ENCODE assay signal across 9 mouse cellular contexts in genomic region chr10:50910861-50911410, GRCm38 (mm10). TPM values are rescaled to one million over a fixed set of nuclear protein-coding genes. Genes with fewer than 3 reads are reported as not detected.
DNase-seq lines count a peak whose midpoint lies in the region; ATAC-seq and TF ChIP-seq lines count a peak whose summit lies in the region.
"Had no signal": no experiment of that assay in that cellular context is flagged by ENCODE, and none has a peak within 500 bp of the region (broad histone marks: within the 10 kb centered on the region; RNA-seq: fewer than 3 reads in every experiment).

No protein-coding gene starts in this region.

- DNase-seq in heart, postnatal 4 days, result no peak
- peak; percentile 43 for DNase-seq in embryo, embryonic 9.5 days (ENCODE audit: extremely low spot score)
- no peak for DNase-seq in hindbrain, postnatal 0 days (ENCODE audit: low spot score)
- no peak for DNase-seq in layer of hippocampus, adult 9-10 months (ENCODE audit: low spot score)
- DNase-seq in spleen, postnatal 14 days (ENCODE audit: low spot score in 2 of 2), result no peak

- H3K9ac ChIP-seq in heart, embryonic 15.5 days, result no peak overlapping the region
- no peak overlapping the region for H3K9ac ChIP-seq in hindbrain, postnatal 0 days (replicated peaks; ENCODE audit: low read length)
- no peak overlapping the region for H3K9ac ChIP-seq in midbrain, embryonic 16.5 days (ENCODE audit: low read depth, low read length)

- peak overlapping the region; percentile 53 for H3K4me2 ChIP-seq in heart, embryonic 15.5 days
- H3K4me2 ChIP-seq in hindbrain, postnatal 0 days (ENCODE audit: low read depth, low read length), result peak overlapping the region; percentile 33
- H3K4me2 ChIP-seq in midbrain, embryonic 16.5 days (ENCODE audit: low read length), result peak overlapping the region; percentile 40

- peaks cover 76% of the 10 kb centered on the region for H3K27me3 ChIP-seq in heart, embryonic 15.5 days
- H3K27me3 ChIP-seq in hindbrain, postnatal 0 days (ENCODE audit: insufficient read depth, low read length), result peaks cover 68% of the 10 kb centered on the region
- peaks cover 63% of the 10 kb centered on the region for H3K27me3 ChIP-seq in midbrain, embryonic 16.5 days (ENCODE audit: control insufficient read depth, insufficient read depth, low read depth, low read length)

- peaks cover 3% of the 10 kb centered on the region; the same call in 1 of the 2 replicates for H3K4me1 ChIP-seq in heart, embryonic 15.5 days (replicated peaks)
- H3K4me1 ChIP-seq in hindbrain, postnatal 0 days (ENCODE audit: insufficient read depth, low read length), result no peaks in the 10 kb centered on the region; the same call in 1 of the 2 replicates
- H3K4me1 ChIP-seq in midbrain, embryonic 16.5 days (ENCODE audit: control insufficient read depth, insufficient read depth, low read length), result peaks cover 8% of the 10 kb centered on the region

- peak overlapping the region; percentile 31 for H3K4me3 ChIP-seq in heart, embryonic 15.5 days
- H3K4me3 ChIP-seq in hindbrain, postnatal 0 days (ENCODE audit: low read length), result peak overlapping the region; percentile 10; the same call in 1 of the 2 replicates
- peak overlapping the region; percentile 18; the same call in 1 of the 2 replicates for H3K4me3 ChIP-seq in midbrain, embryonic 16.5 days (ENCODE audit: low read depth, low read length)

- H3K36me3 ChIP-seq in heart, embryonic 15.5 days, result no peaks in the 10 kb centered on the region
- no peaks in the 10 kb centered on the region for H3K36me3 ChIP-seq in hindbrain, postnatal 0 days (ENCODE audit: insufficient read depth, low read length)
- H3K36me3 ChIP-seq in midbrain, embryonic 16.5 days (ENCODE audit: control insufficient read depth, insufficient read depth, low read length), result no peaks in the 10 kb centered on the region

- WGBS in heart, embryonic 15.5 days, result 8% methylated on average over 12 of the region's 12 CpGs
- 3% methylated on average over 12 of the region's 12 CpGs for WGBS in hindbrain, postnatal 0 days
- WGBS in midbrain, embryonic 16.5 days, result 3% methylated on average over 12 of the region's 12 CpGs

- no peak for TF ChIP-seq CTCF in hindbrain, postnatal 0 days (IDR thresholded peaks at IDR 0.05; ENCODE audit: low read depth)

- H3K9me3 ChIP-seq in heart, embryonic 15.5 days (replicated peaks), result no peaks in the 10 kb centered on the region
- no peaks in the 10 kb centered on the region; the same call in 1 of the 2 replicates for H3K9me3 ChIP-seq in hindbrain, postnatal 0 days (ENCODE audit: low read length)
- H3K9me3 ChIP-seq in midbrain, embryonic 16.5 days (replicated peaks; ENCODE audit: control insufficient read depth, low read length, poor library complexity, severe bottlenecking), result no peaks in the 10 kb centered on the region; the same call in 1 of the 2 replicates

- H3K27ac ChIP-seq in heart, embryonic 15.5 days, result no peak overlapping the region
- H3K27ac ChIP-seq in hindbrain, postnatal 0 days, result no peak overlapping the region
- H3K27ac ChIP-seq in midbrain, embryonic 16.5 days (ENCODE audit: low read length), result no peak overlapping the region

- no peak for ATAC-seq in heart, embryonic 15.5 days (replicated peaks; ENCODE audit: insufficient number of reproducible peaks, insufficient read depth, low FRiP score, low read depth)
- peak; percentile 56; the same call in 1 of the 2 replicates for ATAC-seq in hindbrain, postnatal 0 days
- peak; percentile 77 for ATAC-seq in midbrain, embryonic 16.5 days
- ATAC-seq in activated CD4-positive, CD25-positive, alpha-beta regulatory T cell, adult 4 months, result no peak

RNA-seq across cellular contexts. Expression of gene Sim1, which starts 16.4 kb away (rescaled TPM):
- not detected in 2 replicates for polyA plus RNA-seq in heart, embryonic 15.5 days (2015; fragmentation: Nextera tagmentation; extraction: Ambion mirVana)
- not detected for total RNA-seq in heart, postnatal 4 days (2021)
- 0.14 and 0.52 TPM in 2 replicates for total RNA-seq in hindbrain, postnatal 0 days (2014; rRNA removed)
- 0.03 and 0.09 TPM in 2 replicates for polyA plus RNA-seq in hindbrain, postnatal 0 days (2015; fragmentation: Nextera tagmentation; extraction: Ambion mirVana)
- 2.0 and 2.8 TPM in 2 replicates for polyA plus RNA-seq in midbrain, embryonic 16.5 days (2015; fragmentation: Nextera tagmentation; extraction: Ambion mirVana)
- polyA plus RNA-seq in activated CD4-positive, CD25-positive, alpha-beta regulatory T cell, adult 4 months (2017; shearing (Covaris generic)), result under 1 TPM in 1 of 2 experiments, not detected in 1; 0.08 TPM
- polyA plus RNA-seq: large intestine, adult 2 months had no signal

Comparison
In these comparisons a context has a peak if more than half of its experiments do, and no peak if none do; other contexts are left out.
1. ATAC-seq: peak in hindbrain, postnatal 0 days (single experiment) and midbrain, embryonic 16.5 days (single experiment); none in heart, embryonic 15.5 days (single experiment) and activated CD4-positive, CD25-positive, alpha-beta regulatory T cell, adult 4 months (single experiment).
2. Peak in every context shown above with its lines, with median percentiles within 50 percentile points of each other: H3K4me2 ChIP-seq and H3K4me3 ChIP-seq.